Mouse (Mus musculus) cerebellum, adult 11-12 months (tissue): Measurements from ENCODE around the gene 1500011B03Rik.
"Not testable (repeated sequence)": the region's sequence is repeated elsewhere in the genome, so short reads cannot be mapped to it uniquely, and the experiment has no call there.

ENCODE experiments used
- DNase-seq: peaks from one replicate; pipeline ENCODE4 v3.0.0; 2022

Gene 1500011B03Rik

GRCm38 (mm10) chr5:114822796-114823688 is at the start of gene 1500011B03Rik:
Gene 1500011B03Rik (minus strand): TSS chr5:114823468.
- peak; percentile 72 for DNase-seq

- no peak for DNase-seq
Observed at GRCm38 (mm10) chr5:114865279-114865678, 42.0 kb upstream of the 1500011B03Rik start.

GRCm38 (mm10) chr5:114864813-114865212 is 41.5 kb upstream of the 1500011B03Rik start:
- DNase-seq, result no peak

DNA sequence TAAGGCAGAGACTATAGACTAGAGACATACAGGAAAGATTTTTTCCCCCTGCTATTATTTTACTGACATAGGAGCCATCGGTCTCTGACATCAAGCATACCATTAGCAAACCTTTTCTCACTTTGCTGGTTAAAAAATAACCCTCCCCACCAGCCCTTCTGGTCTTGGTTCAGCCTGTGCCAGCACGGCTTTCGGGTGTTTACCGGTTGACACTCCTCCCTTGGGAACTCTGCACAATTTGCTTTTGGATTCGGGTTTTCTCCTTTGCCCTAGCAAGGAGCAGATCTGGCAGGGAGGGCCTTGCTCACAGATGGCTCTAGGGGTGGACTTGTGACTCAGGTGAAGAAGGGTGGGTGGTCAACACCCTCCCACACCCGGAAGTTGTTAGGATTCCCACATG is 38.5 kb upstream of the 1500011B03Rik start:
- no peak for DNase-seq

GRCm38 (mm10) chr5:114859253-114859652 is 36.0 kb upstream of the 1500011B03Rik start:
- peak; percentile 70 for DNase-seq

DNA sequence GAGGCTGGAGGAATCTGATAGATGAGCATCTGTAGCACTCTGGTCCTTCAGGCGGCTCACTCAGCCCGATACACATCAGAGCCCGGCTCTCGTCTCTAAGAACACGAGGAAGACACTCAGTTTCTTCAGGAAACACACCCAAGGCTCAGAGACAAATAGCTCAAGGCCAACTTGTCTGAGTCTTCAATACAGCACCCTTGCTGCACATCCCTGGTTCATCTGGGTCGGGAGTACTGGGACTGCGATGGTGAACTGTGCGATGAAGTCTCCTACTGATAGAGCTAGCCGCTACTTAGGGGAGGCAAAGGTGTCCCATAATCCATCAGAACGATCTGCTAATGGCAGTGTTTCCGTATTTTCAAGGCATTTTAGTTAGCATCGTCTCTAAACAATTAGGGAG is 35.3 kb upstream of the 1500011B03Rik start, which contains the start of gene Gm9936:
Gm9936 (minus strand) TSS at position 101 of the 400 bp plus-strand sequence.
- DNase-seq, result no peak

- DNase-seq, result not testable (repeated sequence)
Observed at GRCm38 (mm10) chr5:114853364-114853763, 30.1 kb upstream of the 1500011B03Rik start, which contains the start of gene 4930519G04Rik. Gene 4930519G04Rik (plus strand): TSS chr5:114853664.

DNA sequence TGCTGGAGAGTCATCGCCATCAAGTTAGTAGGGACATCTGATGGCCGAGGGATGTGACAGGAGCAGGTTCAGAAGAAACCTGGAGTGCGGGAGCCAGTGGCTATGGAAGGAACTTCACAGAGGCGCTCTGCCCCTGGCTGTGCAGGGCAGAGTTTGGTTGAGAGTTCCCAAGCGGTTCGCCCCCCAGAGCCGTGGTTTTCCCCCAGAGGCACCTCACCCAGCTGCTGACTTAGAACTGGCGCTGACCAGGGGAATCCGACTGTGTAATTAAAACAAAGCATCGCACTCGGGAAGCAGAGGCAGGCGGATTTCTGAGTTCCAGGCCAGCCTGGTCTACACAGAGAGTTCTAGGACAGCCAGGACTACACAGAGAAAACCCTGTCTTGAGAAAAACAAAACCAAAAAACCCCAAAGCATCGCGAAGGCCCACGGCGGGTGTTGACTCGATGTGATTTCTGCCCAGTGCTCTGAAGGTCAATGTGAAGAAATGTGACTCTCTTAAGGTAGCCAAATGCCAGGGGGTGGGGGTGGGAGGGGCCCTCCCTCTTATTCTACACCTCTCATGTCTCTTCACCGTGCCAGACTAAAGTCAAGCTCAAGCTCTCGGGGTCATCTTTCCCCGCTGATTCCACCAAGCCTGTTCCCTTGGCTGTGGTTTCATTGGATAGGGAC is 28.4 kb upstream of the 1500011B03Rik start:
- DNase-seq, result no peak

- not testable (repeated sequence) for DNase-seq
Observed at GRCm38 (mm10) chr5:114844371-114844770, 21.1 kb upstream of the 1500011B03Rik start.

GRCm38 (mm10) chr5:114842674-114843073 is 19.4 kb upstream of the 1500011B03Rik start:
- DNase-seq, result no peak

DNA sequence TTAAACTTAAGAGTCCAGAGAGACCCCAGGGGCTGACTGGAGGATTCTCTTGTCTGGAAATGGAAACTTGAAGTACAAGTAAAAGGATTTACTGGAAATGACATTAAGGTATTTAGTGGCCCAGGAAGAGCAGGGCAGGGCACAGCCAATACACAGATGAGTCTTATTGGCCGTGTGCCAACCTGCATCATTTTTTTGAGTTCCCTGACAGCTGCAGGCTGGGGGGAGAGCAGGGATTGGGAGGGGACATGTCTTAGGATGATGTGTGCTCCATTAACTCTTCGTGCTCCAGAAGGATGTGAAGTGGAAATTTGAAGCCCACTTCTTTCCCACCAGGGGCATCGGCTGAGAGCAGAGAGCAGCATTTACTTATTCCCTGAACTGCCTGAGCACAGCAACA is 18.9 kb upstream of the 1500011B03Rik start:
- DNase-seq, result not testable (repeated sequence)

GRCm38 (mm10) chr5:114840481-114840880 is 17.2 kb upstream of the 1500011B03Rik start:
- not testable (repeated sequence) for DNase-seq

DNA sequence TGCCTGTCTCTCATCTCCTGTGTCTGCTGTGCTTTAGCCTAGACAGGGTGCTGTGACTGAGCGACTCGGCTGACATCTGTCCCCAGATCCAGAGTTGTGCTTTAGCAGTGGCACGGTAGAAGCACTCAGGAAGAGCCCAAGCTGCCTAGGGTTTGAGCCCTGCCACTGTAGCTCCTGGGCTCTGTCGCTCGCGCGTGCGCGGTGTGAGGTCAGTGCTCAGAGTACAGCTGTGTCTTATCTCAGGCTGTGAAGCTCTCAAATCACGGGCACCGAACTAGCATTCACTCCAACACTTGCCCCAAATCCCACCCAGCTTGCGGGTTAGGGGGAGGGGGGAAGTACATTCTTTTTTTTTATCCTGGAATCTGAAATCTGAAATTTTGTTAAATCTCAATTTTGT is 13.6 kb upstream of the 1500011B03Rik start:
- no peak for DNase-seq

- no peak for DNase-seq
Observed at GRCm38 (mm10) chr5:114829740-114830139, 6.5 kb upstream of the 1500011B03Rik start.

DNA sequence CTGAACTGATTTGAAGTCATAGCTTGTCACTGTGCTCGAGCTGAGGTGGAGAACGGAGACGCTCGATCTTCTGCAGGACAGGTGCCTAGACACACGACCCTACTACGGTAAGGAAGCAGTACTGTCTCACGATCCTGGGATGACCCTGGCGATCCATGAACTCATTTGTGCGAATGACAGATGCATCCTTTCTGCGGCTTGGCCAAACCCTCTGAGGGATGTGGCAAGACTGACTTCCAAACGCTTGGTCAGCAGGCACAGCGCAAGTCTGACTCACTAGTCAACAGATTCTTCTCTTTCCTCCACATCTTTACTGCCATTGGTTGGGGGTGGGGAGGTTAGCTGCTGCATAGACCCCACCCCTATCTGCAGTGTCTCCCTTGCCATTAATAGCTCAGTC is 4.2 kb upstream of the 1500011B03Rik start:
- no peak for DNase-seq

- peak; percentile 77 for DNase-seq
Observed at GRCm38 (mm10) chr5:114825978-114826691, 2.9 kb upstream of the 1500011B03Rik start.

GRCm38 (mm10) chr5:114824197-114824596 is 929 bp upstream of the 1500011B03Rik start:
- no peak for DNase-seq

GRCm38 (mm10) chr5:114818124-114818523 is 5.1 kb downstream of the 1500011B03Rik start:
- DNase-seq, result no peak

- DNase-seq, result peak; percentile 23
Observed at GRCm38 (mm10) chr5:114816599-114816998, 6.7 kb downstream of the 1500011B03Rik start.

GRCm38 (mm10) chr5:114813525-114814181 is 9.6 kb downstream of the 1500011B03Rik start:
- DNase-seq, result peak; percentile 90

GRCm38 (mm10) chr5:114809826-114810225 is 13.4 kb downstream of the 1500011B03Rik start:
- DNase-seq, result peak; percentile 39

GRCm38 (mm10) chr5:114809181-114809756 is 14.0 kb downstream of the 1500011B03Rik start:
- peak; percentile 38 for DNase-seq
